Mouse (Mus musculus) embryonic fibroblast, embryonic 13.5 days (primary cell): Measurements from ENCODE around the gene Aspscr1. TPM values are rescaled to one million over a fixed set of nuclear protein-coding genes. Genes with fewer than 3 reads are reported as not detected.
A peak's percentile ranks its signal among the peaks of the same experiment; 100 is the strongest.
"Not testable (repeated sequence)": the region's sequence is repeated elsewhere in the genome, so short reads cannot be mapped to it uniquely, and the experiment has no call there.

ENCODE experiments used
- H3K27ac ChIP-seq: 2 replicates; pipeline ENCODE4 v1.5.1; 2012; ENCODE audit warnings: low read length, control low read depth, inconsistent platforms; ENCODE audit not compliant: insufficient read depth
- H3K4me1 ChIP-seq: 2 replicates; pipeline ENCODE4 v1.6.1; 2011; ENCODE audit warnings: low read length; ENCODE audit not compliant: control insufficient read depth, insufficient read depth
- H3K4me3 ChIP-seq: 2 replicates; pipeline ENCODE4 v1.5.1; 2011; ENCODE audit warnings: mild to moderate bottlenecking, control low read depth, low read length; ENCODE audit not compliant: insufficient read depth
- CTCF ChIP-seq: IDR thresholded peaks from 2 replicates; pipeline ENCODE4 v1.5.1; 2011; ENCODE audit warnings: mild to moderate bottlenecking, control low read depth, low read length, moderate library complexity, borderline replicate concordance; ENCODE audit not compliant: insufficient read depth
- POLR2A ChIP-seq: IDR thresholded peaks from 2 replicates; pipeline ENCODE4 v1.6.1; 2011; ENCODE audit warnings: low read depth, mild to moderate bottlenecking, control low read depth, low read length, moderate library complexity
- polyA plus RNA-seq: library from polyadenylated mRNA; stranded (reverse); fragments of >200 nt; gene quantifications from 2 replicates; pipeline ENCODE4 v1.2.4, GENCODE M21; 2011; ENCODE audit warnings: low read depth; ENCODE audit not compliant: missing spikeins, insufficient read length

Gene Aspscr1
- polyA plus RNA-seq, 1 experiment: 53.9 TPM

DNA sequence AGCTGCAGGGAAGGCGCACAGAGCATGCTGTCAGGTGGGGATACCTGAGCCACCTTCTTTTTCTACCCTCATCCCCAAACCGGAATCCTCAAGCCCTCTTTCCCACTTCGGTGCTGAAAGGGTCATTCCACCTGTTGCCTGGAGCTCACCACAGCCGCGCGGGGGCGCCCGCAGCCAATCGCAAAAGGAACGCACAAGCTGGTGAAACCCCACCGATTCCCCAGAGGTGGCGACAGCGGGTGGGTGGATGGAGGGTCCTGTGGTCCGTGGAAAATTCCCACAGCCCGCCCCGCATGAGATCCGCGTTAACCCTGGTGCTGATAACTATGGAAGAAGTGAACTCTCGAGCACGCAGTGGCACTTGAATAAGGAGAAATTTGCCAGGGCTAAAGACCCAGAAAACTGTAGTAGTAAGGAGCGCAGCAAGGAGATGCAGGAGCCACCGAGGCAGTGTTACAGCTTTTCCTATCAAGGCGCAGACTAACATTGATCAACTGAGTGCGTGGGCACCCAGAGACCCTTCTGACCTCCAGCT, 13.8 kb upstream of the Aspscr1 start:
- TF ChIP-seq CTCF: peak; percentile 84
- no peak for TF ChIP-seq POLR2A
- H3K4me1 ChIP-seq: no peaks in the 10 kb centered on the region
- no peak overlapping the region for H3K27ac ChIP-seq
- H3K4me3 ChIP-seq: no peak overlapping the region

DNA sequence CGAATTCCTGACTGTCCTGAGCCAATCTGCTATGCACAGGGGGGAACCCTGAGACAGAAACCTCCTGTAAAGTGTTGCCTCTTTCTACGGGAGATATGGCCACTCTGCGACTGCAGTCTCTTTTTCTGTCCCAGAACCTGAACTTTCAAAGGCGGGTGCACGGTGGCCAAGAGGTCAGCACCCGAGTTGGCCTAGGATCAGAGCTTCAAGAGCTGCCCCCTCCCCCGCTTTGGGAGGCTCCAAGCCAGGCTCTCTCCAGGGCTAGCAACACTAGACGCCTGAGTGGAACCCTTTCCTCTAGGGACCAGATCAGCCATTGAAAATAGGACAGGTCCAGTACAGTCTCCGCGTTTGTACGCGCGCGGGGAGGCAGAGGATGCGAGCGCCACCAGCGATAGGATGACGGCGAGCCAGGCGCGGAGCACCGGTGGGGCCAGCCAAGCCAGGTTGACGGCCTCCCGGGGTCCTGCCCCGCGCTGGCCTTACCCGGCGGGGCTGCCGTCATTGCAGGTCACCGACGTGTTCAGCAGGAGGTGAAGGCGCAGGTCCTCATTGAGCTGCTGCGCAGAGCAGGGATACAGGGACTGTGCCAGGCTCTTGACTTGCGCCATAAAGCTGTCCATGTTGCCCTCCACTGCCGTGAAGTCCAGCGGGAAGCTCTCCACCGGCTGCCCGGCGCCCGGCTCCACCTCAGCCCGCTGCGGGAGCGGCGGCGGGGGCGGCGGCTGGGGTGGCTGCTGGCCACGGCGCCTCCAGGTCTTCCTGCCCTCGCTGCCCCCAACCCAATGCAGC, 13.1 kb upstream of the Aspscr1 start:
- TF ChIP-seq POLR2A (no peak), CTCF (no peak)
- Histone ChIP-seq H3K4me3 (no peak overlapping the region), H3K27ac (no peak overlapping the region), H3K4me1 (no peaks in the 10 kb centered on the region)

- Histone ChIP-seq H3K27ac (no peak overlapping the region), H3K4me3 (peak overlapping the region; percentile 17), H3K4me1 (no peaks in the 10 kb centered on the region)
- TF ChIP-seq CTCF: no peak
- no peak for TF ChIP-seq POLR2A
These were observed 12.3 kb upstream of the Aspscr1 start for GRCm38 (mm10) chr11:120660301-120661075.

- Histone ChIP-seq H3K27ac (no peak within 1 kb of the TSS), H3K4me1 (no peaks in the 10 kb centered on the region), H3K4me3 (peak within 1 kb of the TSS; percentile 17)
- TF ChIP-seq CTCF (no peak), POLR2A (no peak)
These were observed 11.7 kb upstream of the Aspscr1 start, which contains the start of gene Notum for GRCm38 (mm10) chr11:120661076-120661460. Gene Notum, minus strand, starts transcription at chr11:120661175.

GRCm38 (mm10) chr11:120662759-120663158, 10.0 kb upstream of the Aspscr1 start:
- Histone ChIP-seq H3K27ac (no peak overlapping the region), H3K4me3 (no peak overlapping the region), H3K4me1 (no peaks in the 10 kb centered on the region)
- TF ChIP-seq CTCF (no peak), POLR2A (no peak)

DNA sequence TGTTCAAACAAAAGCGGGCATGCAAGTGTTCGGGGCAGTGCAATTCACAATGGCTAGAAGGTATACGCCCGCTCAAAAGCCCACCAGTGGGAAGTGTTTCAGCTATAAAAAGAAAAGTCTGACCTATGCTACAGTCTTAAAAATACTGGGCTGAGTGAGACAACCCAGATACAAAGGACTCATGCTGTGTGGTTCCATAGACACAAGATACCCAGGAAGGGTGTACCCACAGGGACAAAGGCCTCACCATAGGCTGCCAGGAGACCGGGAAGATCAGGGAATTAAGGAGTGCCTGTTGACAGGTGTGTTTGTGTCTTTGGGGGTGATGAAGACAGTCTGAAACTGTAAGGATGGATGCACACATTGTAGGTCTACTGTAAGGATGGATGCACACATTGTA, 9.1 kb upstream of the Aspscr1 start:
- no peaks in the 10 kb centered on the region for H3K4me1 ChIP-seq
- no peak overlapping the region for H3K4me3 ChIP-seq
- no peak for TF ChIP-seq CTCF
- no peak for TF ChIP-seq POLR2A
- H3K27ac ChIP-seq: no peak overlapping the region

DNA sequence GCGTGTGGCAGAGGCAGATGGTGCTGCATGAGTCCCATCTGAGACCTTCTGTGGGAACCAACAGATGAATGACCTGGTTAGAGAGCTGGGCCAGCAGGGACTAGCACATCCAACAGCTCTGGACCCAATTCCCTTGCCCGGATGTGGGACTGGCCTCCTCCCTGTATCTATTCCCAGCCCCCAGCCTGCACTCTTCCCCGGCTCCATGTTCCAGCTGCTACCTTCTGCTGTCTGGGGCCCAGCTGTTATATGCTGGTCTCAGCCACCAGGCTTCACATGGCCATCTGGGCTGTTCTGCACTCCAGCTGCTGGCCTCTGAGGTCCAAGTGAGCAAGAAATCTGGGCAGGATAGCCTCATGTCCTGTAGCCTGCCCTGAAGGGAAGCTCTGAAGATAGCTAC, 7.4 kb upstream of the Aspscr1 start:
- no peaks in the 10 kb centered on the region for H3K4me1 ChIP-seq
- no peak overlapping the region for H3K4me3 ChIP-seq
- TF ChIP-seq CTCF (no peak), POLR2A (no peak)
- H3K27ac ChIP-seq: no peak overlapping the region

DNA sequence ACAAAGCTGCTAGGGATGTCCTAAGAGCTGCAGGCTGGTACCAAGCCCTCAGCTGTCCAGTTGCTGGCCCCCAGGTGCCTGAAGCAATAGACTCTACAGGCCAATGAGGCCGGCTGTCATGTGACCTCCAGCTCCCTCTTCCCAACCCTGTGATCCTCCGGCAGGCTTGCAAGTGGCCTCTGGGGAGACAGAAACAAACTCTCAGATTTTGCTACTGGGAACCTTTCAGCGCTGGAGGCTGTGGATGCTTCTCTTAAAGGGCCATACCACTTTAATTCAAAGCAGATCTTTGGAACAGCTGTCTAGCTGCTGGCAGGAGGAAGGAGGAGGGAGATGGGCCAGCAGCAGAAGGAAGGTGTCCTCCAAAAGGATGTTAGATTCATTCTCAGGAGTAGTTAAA, 6.2 kb upstream of the Aspscr1 start:
- TF ChIP-seq POLR2A (no peak), CTCF (no peak)
- Histone ChIP-seq H3K27ac (no peak overlapping the region), H3K4me3 (no peak overlapping the region), H3K4me1 (no peaks in the 10 kb centered on the region)

DNA sequence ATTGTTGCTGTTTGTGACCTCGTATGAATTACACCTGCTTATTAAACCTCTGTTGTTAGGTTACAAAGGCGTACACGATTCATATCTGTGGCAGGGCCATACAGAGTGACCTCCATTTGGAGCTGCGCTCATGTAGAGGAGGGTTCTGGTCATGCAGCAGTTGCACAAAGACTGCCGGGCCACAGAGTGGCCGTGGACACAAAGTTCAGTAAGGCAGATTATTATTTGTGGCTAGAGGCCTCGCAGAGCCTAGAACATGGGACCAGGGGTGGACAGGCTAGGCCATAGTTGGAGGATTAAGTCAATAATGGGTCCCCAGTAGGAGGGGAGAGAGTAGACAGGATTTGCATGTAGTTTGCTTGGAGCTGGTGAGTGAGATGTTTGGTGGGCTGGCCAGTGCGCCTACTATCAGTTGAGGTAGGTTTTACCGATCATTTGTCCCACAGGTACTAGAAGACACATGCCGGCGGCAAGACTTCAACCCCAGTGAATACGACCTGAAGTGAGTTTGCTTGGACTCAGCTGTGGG, 885 bp downstream of the Aspscr1 start:
- Histone ChIP-seq H3K27ac (peak overlapping the region; percentile 21), H3K4me3 (peak overlapping the region; percentile 64), H3K4me1 (no peaks in the 10 kb centered on the region)
- no peak for TF ChIP-seq CTCF
- TF ChIP-seq POLR2A: no peak; the same call in 1 of the 2 replicates

GRCm38 (mm10) chr11:120675875-120676274, 3.1 kb downstream of the Aspscr1 start:
- H3K4me1 ChIP-seq, H3K4me3 ChIP-seq, H3K27ac ChIP-seq: not testable (repeated sequence)
